ENCODE assay signal across 7 mouse cellular contexts in genomic region chr14:76936051-76936450, GRCm38 (mm10).
A peak's percentile ranks its signal among the peaks of the same experiment; 100 is the strongest.
DNase-seq lines count a peak whose midpoint lies in the region.

No protein-coding gene starts in this region.

- DNase-seq in adrenal gland, adult 2 months, result peak; percentile 56
- peak; percentile 39 for DNase-seq in adrenal gland, postnatal 10 days
- peak; percentile 54 to 60 for DNase-seq in adrenal gland, postnatal 36 days
- peak; percentile 33 for DNase-seq in kidney, adult 11 months
- peak; percentile 43 for DNase-seq in kidney, adult 9 months
- DNase-seq in kidney, postnatal 14 days, result peak; percentile 44
- DNase-seq in ovary, adult 18-20 months (ENCODE audit: low spot score), result peak; percentile 83

Comparison
In these comparisons a context has a peak if more than half of its experiments do, and no peak if none do; other contexts are left out.
1. Peak in every context shown above with its lines: DNase-seq.
2. DNase-seq: peak in every context shown above with its lines; median percentile 83 in ovary, adult 18-20 months; 57 in adrenal gland, postnatal 36 days; 56 in adrenal gland, adult 2 months; 44 in kidney, postnatal 14 days; 43 in kidney, adult 9 months; 39 in adrenal gland, postnatal 10 days; 33 in kidney, adult 11 months.